ENCODE assay signal across 28 mouse cellular contexts in the genomic region with DNA sequence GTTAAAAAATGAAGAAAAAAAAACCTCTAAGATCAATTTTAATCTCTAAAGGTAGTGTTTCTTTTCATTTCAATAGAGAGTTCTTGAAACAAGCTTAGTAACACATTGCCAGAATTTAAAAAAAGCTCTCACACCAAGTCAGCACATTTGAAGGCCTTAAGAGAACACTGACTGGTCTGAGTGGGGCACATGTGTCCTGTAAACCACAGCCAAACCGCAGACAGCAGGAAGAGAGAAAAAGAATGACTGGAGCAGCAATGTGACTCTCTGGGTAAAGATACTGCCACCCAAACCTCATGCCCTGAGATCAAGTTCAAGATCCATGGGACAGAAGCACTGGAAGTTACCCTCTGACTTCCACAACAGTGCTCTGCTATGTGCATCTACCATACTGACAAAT. TPM values are rescaled to one million over a fixed set of nuclear protein-coding genes. Genes with fewer than 3 reads are reported as not detected.
A peak's percentile ranks its signal among the peaks of the same experiment; 100 is the strongest.
DNase-seq lines count a peak whose midpoint lies in the region; ATAC-seq and TF ChIP-seq lines count a peak whose summit lies in the region.
"Had no signal": no experiment of that assay in that cellular context is flagged by ENCODE, and none has a peak within 500 bp of the region (broad histone marks: within the 10 kb centered on the region; RNA-seq: fewer than 3 reads in every experiment).

No protein-coding gene starts in this region.

- no peak overlapping the region for H3K4me2 ChIP-seq in kidney, embryonic 14.5 days (replicated peaks; ENCODE audit: low read depth, low read length)
- no peak overlapping the region for H3K4me2 ChIP-seq in midbrain, embryonic 13.5 days (replicated peaks)
- H3K4me2 ChIP-seq: embryonic facial prominence, embryonic 12.5 days; embryonic facial prominence, embryonic 15.5 days; heart, embryonic 11.5 days; hindbrain, embryonic 13.5 days; intestine, embryonic 15.5 days had no signal

- no peak for TF ChIP-seq POLR2A in kidney, adult 2 months (IDR thresholded peaks at IDR 0.05; ENCODE audit: low read depth, low read length)

- H3K4me1 ChIP-seq in kidney, adult 2 months (ENCODE audit: control insufficient read depth, insufficient read depth, low read length), result no peaks in the 10 kb centered on the region
- peaks cover 4% of the 10 kb centered on the region; the same call in 1 of the 2 replicates for H3K4me1 ChIP-seq in kidney, embryonic 14.5 days (ENCODE audit: control insufficient read depth, insufficient read depth, low read length)
- peaks cover 25% of the 10 kb centered on the region for H3K4me1 ChIP-seq in midbrain, embryonic 13.5 days (replicated peaks)
- H3K4me1 ChIP-seq: intestine, embryonic 15.5 days had no signal

- no peak overlapping the region for H3K9ac ChIP-seq in kidney, embryonic 14.5 days (ENCODE audit: low read depth, low read length)
- H3K9ac ChIP-seq in midbrain, embryonic 13.5 days (replicated peaks), result no peak overlapping the region
- H3K9ac ChIP-seq: embryonic facial prominence, embryonic 12.5 days; embryonic facial prominence, embryonic 15.5 days; hindbrain, embryonic 13.5 days; intestine, embryonic 15.5 days had no signal

- H3K36me3 ChIP-seq in kidney, adult 2 months (ENCODE audit: control insufficient read depth, insufficient read depth, low read length), result no peaks in the 10 kb centered on the region; the same call in 1 of the 2 replicates
- H3K36me3 ChIP-seq in kidney, embryonic 14.5 days (ENCODE audit: control insufficient read depth, insufficient read depth, low read length), result peaks cover 13% of the 10 kb centered on the region; the same call in 1 of the 2 replicates
- H3K36me3 ChIP-seq in midbrain, embryonic 13.5 days, result peaks cover 39% of the 10 kb centered on the region

- H3K27ac ChIP-seq in kidney, adult 2 months (ENCODE audit: insufficient read depth, low read depth, low read length), result no peak overlapping the region
- no peak overlapping the region for H3K27ac ChIP-seq in kidney, embryonic 14.5 days (ENCODE audit: low read depth, low read length)
- H3K27ac ChIP-seq in midbrain, embryonic 13.5 days, result no peak overlapping the region
- H3K27ac ChIP-seq: embryonic facial prominence, embryonic 12.5 days; embryonic facial prominence, embryonic 15.5 days; heart, adult 2 months; hindbrain, embryonic 10.5 days; hindbrain, embryonic 13.5 days; intestine, embryonic 15.5 days had no signal

- no peak overlapping the region for H3K4me3 ChIP-seq in kidney, adult 2 months (ENCODE audit: insufficient read depth, low read depth, low read length)
- H3K4me3 ChIP-seq in kidney, embryonic 14.5 days (ENCODE audit: low read length), result no peak overlapping the region
- no peak overlapping the region for H3K4me3 ChIP-seq in midbrain, embryonic 13.5 days (replicated peaks)
- H3K4me3 ChIP-seq: embryonic facial prominence, embryonic 12.5 days; embryonic facial prominence, embryonic 15.5 days; heart, adult 2 months; hindbrain, embryonic 10.5 days; hindbrain, embryonic 13.5 days; intestine, embryonic 15.5 days had no signal

- no peak for TF ChIP-seq CTCF in kidney, adult 2 months (conservative IDR thresholded peaks at IDR 0.05; ENCODE audit: insufficient read depth, insufficient read length, low read depth, low read length)

- no peaks in the 10 kb centered on the region for H3K9me3 ChIP-seq in kidney, embryonic 14.5 days (ENCODE audit: control insufficient read depth, low read length)
- H3K9me3 ChIP-seq in midbrain, embryonic 13.5 days, result no peaks in the 10 kb centered on the region
- H3K9me3 ChIP-seq: embryonic facial prominence, embryonic 12.5 days; embryonic facial prominence, embryonic 15.5 days; hindbrain, embryonic 10.5 days; hindbrain, embryonic 13.5 days; intestine, embryonic 15.5 days had no signal

- no peak for ATAC-seq in kidney, embryonic 14.5 days (ENCODE audit: low FRiP score, low TSS enrichment)
- ATAC-seq in common myeloid progenitor, adult 5-6 weeks (replicated peaks; ENCODE audit: low read depth, poor library complexity, severe bottlenecking), result peak; percentile 82
- ATAC-seq in megakaryocyte progenitor cell, adult 5-6 weeks (replicated peaks; ENCODE audit: poor library complexity), result peak; percentile 78
- ATAC-seq in midbrain, embryonic 13.5 days, result no peak
- ATAC-seq: activated CD4-positive, CD25-positive, alpha-beta regulatory T cell, adult 4 months; CD4-positive, CD25-positive, alpha-beta regulatory T cell, adult 4 months; forebrain, embryonic 14.5 days; hindbrain, embryonic 16.5 days; intestine, embryonic 15.5 days had no signal

- H3K27me3 ChIP-seq in kidney, adult 2 months (replicated peaks; ENCODE audit: control insufficient read depth, insufficient read depth, low read length), result no peaks in the 10 kb centered on the region
- H3K27me3 ChIP-seq in kidney, embryonic 14.5 days (ENCODE audit: control insufficient read depth, insufficient read depth, low read length), result no peaks in the 10 kb centered on the region
- no peaks in the 10 kb centered on the region for H3K27me3 ChIP-seq in midbrain, embryonic 13.5 days
- H3K27me3 ChIP-seq: embryonic facial prominence, embryonic 12.5 days; embryonic facial prominence, embryonic 15.5 days; hindbrain, embryonic 13.5 days; intestine, embryonic 15.5 days had no signal

- WGBS in kidney, adult 2 months, result 50% methylated on average over 1 of the region's 1 CpGs
- WGBS in kidney, embryonic 14.5 days, result 74% methylated on average over 1 of the region's 1 CpGs
- 90% methylated on average over 1 of the region's 1 CpGs for whole genome bisulfite sequencing in midbrain, embryonic 13.5 days

- peak; percentile 15 for DNase-seq in kidney, adult 2 months
- peak; percentile 0 for DNase-seq in thymus, postnatal 0 days (ENCODE audit: low spot score)
- no peak for DNase-seq in thymus, postnatal 25 days
- DNase-seq in gastrocnemius, postnatal 14 days, result no peak
- DNase-seq: adrenal gland, adult 8-10 months; adrenal gland, postnatal 25 days; cerebellum, adult 18-20 months; cerebellum, adult 9-10 months; cerebellum, postnatal 14 days; heart, adult 2 months had no signal

- intact Hi-C loops in gastrocnemius, postnatal 14 days (cut with DNase I; ENCODE audit: low total_unique reads), result no loop called here

RNA-seq across cellular contexts. Expression of gene Scoc, which starts 21.1 kb away (rescaled TPM):
- polyA plus RNA-seq in kidney, adult 2 months (2012; rRNA removed), result 15.9 and 24.5 TPM in 2 replicates
- polyA plus RNA-seq in kidney, embryonic 14.5 days (2014; fragmentation: Nextera tagmentation; extraction: Ambion mirVana), result 117 and 132 TPM in 2 replicates
- 69.1 and 77.9 TPM in 2 replicates for polyA plus RNA-seq in thymus, postnatal 0 days (2015; fragmentation: Nextera tagmentation; extraction: Ambion mirVana)
- 52.8 and 70.0 TPM in 2 replicates for total RNA-seq in common myeloid progenitor, adult 5-6 weeks (2017)
- total RNA-seq in megakaryocyte progenitor cell, adult 5-6 weeks (2015), result 64.4 and 70.9 TPM in 2 replicates
- total RNA-seq in megakaryocyte progenitor cell, adult 5-6 weeks (2017), result 27.9 and 43.9 TPM in 2 replicates
- 10 to 100 TPM; 36.4 to 41.2 TPM for total RNA-seq in gastrocnemius, postnatal 14 days (2021)
- polyA plus RNA-seq in midbrain, embryonic 13.5 days (2015; fragmentation: Nextera tagmentation; extraction: Ambion mirVana), result 212 and 214 TPM in 2 replicates

RNA-seq across cellular contexts. Expression of gene Clgn, which starts 47.4 kb away (rescaled TPM):
- polyA plus RNA-seq in kidney, adult 2 months (2012; rRNA removed), result 0.03 and 0.06 TPM in 2 replicates
- polyA plus RNA-seq in kidney, embryonic 14.5 days (2014; fragmentation: Nextera tagmentation; extraction: Ambion mirVana), result 0.04 and 0.20 TPM in 2 replicates
- 0.05 TPM in 1 of 2 replicates, not detected in the other for polyA plus RNA-seq in thymus, postnatal 0 days (2015; fragmentation: Nextera tagmentation; extraction: Ambion mirVana)
- total RNA-seq in common myeloid progenitor, adult 5-6 weeks (2017), result 0.23 and 1.2 TPM in 2 replicates
- total RNA-seq in megakaryocyte progenitor cell, adult 5-6 weeks (2015), result 0.05 TPM in 1 of 2 replicates, not detected in the other
- total RNA-seq in megakaryocyte progenitor cell, adult 5-6 weeks (2017), result not detected in 2 replicates
- not detected for total RNA-seq in gastrocnemius, postnatal 14 days (2021)
- 6.5 and 6.8 TPM in 2 replicates for polyA plus RNA-seq in midbrain, embryonic 13.5 days (2015; fragmentation: Nextera tagmentation; extraction: Ambion mirVana)
- total RNA-seq: gastrocnemius, adult 8-10 months; heart, adult 2 months; heart, postnatal 25 days had no signal
- polyA plus RNA-seq: C2C12; CD4-positive, CD25-positive, alpha-beta regulatory T cell, adult 4 months; heart, postnatal 0 days had no signal

Comparison
In these comparisons a context has a peak if more than half of its experiments do, and no peak if none do; other contexts are left out.
1. DNase-seq: peak in kidney, adult 2 months (single experiment) and thymus, postnatal 0 days (single experiment); none in thymus, postnatal 25 days (single experiment) and gastrocnemius, postnatal 14 days (single experiment).
2. ATAC-seq: peak in common myeloid progenitor, adult 5-6 weeks (single experiment) and megakaryocyte progenitor cell, adult 5-6 weeks (single experiment); none in kidney, embryonic 14.5 days (single experiment) and midbrain, embryonic 13.5 days (single experiment).